Mouse (Mus musculus): ENCODE measurements at regions not wholly inside any gene's neighbourhood (a gene's known extent, or its start where the extent isn't known, plus 50 kb on each side); places are given as distances from the start of the nearest gene placed in this dataset.

DNA sequence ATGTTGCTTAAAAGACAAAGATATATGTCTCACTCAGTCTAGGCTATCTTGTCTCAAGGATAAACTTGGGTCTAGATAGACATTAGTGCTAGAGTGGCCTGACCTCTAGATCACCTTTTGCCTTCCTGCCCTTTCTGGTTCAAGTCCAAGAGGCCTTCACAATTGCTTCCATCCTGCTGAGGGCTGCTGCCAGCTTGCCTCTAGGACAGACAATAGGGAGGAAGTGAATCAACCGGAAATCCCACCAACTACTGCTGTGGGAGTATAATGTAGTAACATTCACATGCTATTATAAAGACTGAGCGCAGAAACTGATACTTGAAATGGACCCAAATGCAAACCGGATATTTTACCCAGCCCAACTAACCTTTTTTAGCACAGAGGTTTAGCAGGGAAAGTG is 239.4 kb upstream of the Epha4 start:
- no peak for TF ChIP-seq CTCF (IDR thresholded peaks at IDR 0.05; ENCODE audit: borderline replicate concordance, insufficient read depth, low read length)
- no peak for TF ChIP-seq POLR2A (IDR thresholded peaks at IDR 0.05; ENCODE audit: low read depth, low read length)
